Mouse (Mus musculus): ENCODE data around the gene Gm3409. TPM values are rescaled to one million over a fixed set of nuclear protein-coding genes. Genes with fewer than 3 reads are reported as not detected.

The Gm3409 gene
- polyA plus RNA-seq, 1 experiment from 2014 or later = not detected

DNA sequence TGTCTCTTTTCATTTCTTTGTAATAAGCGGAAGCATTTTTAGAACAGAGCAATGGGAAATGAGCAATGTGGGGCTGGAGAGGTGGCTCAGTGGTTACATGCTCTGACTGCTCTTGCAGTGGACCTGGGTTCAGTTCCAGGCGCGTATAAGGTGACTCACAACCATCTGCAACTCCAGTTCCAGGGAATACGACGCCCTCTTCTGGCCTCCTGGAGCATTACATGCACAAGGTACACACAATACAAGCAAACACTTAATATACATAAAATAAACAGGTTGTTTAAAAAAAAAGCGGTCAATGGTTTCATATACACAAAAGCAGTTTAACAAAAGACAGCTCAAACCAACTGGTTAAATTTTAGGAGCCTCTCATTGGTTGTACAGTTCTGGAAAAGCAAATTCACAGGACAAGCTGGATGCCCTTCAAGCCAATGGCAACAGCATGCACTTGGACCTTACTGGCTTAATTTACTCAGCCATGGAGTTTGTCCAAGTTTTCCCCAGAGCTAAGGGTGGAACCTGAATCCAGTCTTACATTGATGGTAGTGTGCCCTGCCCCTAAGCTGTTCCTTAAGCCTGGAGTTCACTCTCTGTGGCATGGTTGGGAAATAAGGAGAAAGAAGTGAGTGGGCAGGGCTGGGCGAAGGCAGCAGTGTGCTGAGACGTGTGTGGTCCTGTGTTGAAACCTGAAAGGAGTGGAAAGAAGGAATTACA, 49.1 kb downstream of the Gm3409 start:
- Histone ChIP-seq H3K4me3 (ENCODE audit: low read depth, low read length) (no peak overlapping the region), H3K36me3 (replicated peaks; ENCODE audit: control insufficient read depth, insufficient read depth, low read depth, low read length) (no peaks in the 10 kb centered on the region), H3K4me1 (ENCODE audit: control insufficient read depth, insufficient read depth, low read length) (peaks cover 3% of the 10 kb centered on the region; the same call in 1 of the 2 replicates), H3K4me2 (ENCODE audit: low read depth, low read length) (no peak overlapping the region), H3K27ac (replicated peaks; ENCODE audit: low read depth, low read length) (no peak overlapping the region), H3K27me3 (ENCODE audit: control insufficient read depth, insufficient read depth, low read length) (peaks cover 28% of the 10 kb centered on the region), H3K9me3 (replicated peaks; ENCODE audit: control insufficient read depth, low read length) (no peaks in the 10 kb centered on the region), H3K9ac (replicated peaks; ENCODE audit: low read length) (no peak overlapping the region)
- 69% methylated on average over 8 of the region's 8 CpGs for WGBS
- no peak for DNase-seq (ENCODE audit: low spot score)
- ATAC-seq (replicated peaks; ENCODE audit: insufficient number of reproducible peaks, low FRiP score, low TSS enrichment, low read depth) = no peak

Other genes starting within 250 kb of the Gm3409 start
- gene Wasf3, start 152.7 kb upstream of the Gm3409 start, polyA plus RNA-seq (2014; fragmentation: Nextera tagmentation; extraction: Ambion mirVana) = 3.8 and 3.9 TPM in 2 replicates
- not detected in 2 replicates for gene Gm6408, start 55.7 kb upstream of the Gm3409 start, polyA plus RNA-seq (2014; fragmentation: Nextera tagmentation; extraction: Ambion mirVana)
- gene Gm6370, start 46.3 kb upstream of the Gm3409 start, polyA plus RNA-seq (2014; fragmentation: Nextera tagmentation; extraction: Ambion mirVana) = not detected in 2 replicates
- not detected in 2 replicates for gene 4930449I24Rik, start 35.2 kb upstream of the Gm3409 start, polyA plus RNA-seq (2014; fragmentation: Nextera tagmentation; extraction: Ambion mirVana)
- gene Gm3402, start 23.5 kb upstream of the Gm3409 start, polyA plus RNA-seq (2014; fragmentation: Nextera tagmentation; extraction: Ambion mirVana) = not detected in 2 replicates
- gene Gm3404, start 11.8 kb upstream of the Gm3409 start, polyA plus RNA-seq (2014; fragmentation: Nextera tagmentation; extraction: Ambion mirVana) = not detected in 2 replicates
- not detected in 2 replicates for gene Gm3415, start 18.5 kb downstream of the Gm3409 start, polyA plus RNA-seq (2014; fragmentation: Nextera tagmentation; extraction: Ambion mirVana)
- 0.14 TPM in 1 of 2 replicates, not detected in the other for gene Gpr12, start 47.6 kb downstream of the Gm3409 start, polyA plus RNA-seq (2014; fragmentation: Nextera tagmentation; extraction: Ambion mirVana)